Comparison of ENCODE assay signal across 9 mouse cellular contexts in the genomic region with DNA sequence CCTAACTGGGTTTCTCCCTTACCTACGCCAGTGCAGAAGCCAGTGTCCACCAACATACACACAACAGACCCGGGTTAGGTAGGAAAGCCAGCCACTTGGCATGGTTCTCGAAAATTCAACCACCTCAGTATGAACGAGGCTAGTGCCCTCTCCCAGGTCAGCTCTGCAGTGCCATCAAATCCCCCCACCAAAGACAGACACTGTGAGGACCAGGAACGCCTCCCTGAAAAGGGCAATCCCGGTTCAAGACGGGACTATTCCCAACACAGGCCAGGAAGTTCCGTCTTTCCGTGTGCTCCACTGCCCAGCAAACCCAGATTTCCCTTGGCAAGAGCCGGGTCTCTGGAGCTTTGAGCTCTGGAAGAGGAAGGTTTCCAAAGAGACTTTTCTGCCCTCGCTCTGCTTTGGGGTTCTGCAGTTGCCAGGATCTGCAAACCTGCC. TPM values are rescaled to one million over a fixed set of nuclear protein-coding genes. Genes with fewer than 3 reads are reported as not detected.
A peak's percentile ranks its signal among the peaks of the same experiment; 100 is the strongest.
DNase-seq lines count a peak whose midpoint lies in the region; ATAC-seq and TF ChIP-seq lines count a peak whose summit lies in the region.
"Had no signal": no experiment of that assay in that cellular context is flagged by ENCODE, and none has a peak within 500 bp of the region (broad histone marks: within the 10 kb centered on the region; RNA-seq: fewer than 3 reads in every experiment).

No protein-coding gene starts in this region.

- no peaks in the 10 kb centered on the region for H3K36me3 ChIP-seq in ES-Bruce4 (ENCODE audit: control insufficient read depth, insufficient read depth, low read length, poor library complexity, severe bottlenecking)
- no peaks in the 10 kb centered on the region for H3K36me3 ChIP-seq in embryonic facial prominence, embryonic 13.5 days
- no peaks in the 10 kb centered on the region for H3K36me3 ChIP-seq in hindbrain, embryonic 16.5 days (ENCODE audit: control insufficient read depth, insufficient read depth, low read length)
- H3K36me3 ChIP-seq in midbrain, embryonic 12.5 days, result no peaks in the 10 kb centered on the region

- TF ChIP-seq POLR2A in ES-Bruce4 (IDR thresholded peaks at IDR 0.05; ENCODE audit: insufficient read depth, low read length), result no peak

- no peak for ATAC-seq in embryonic facial prominence, embryonic 13.5 days (ENCODE audit: insufficient number of reproducible peaks, insufficient read depth, low FRiP score, low TSS enrichment, low read depth)
- 0 out of 2 replicates have a peak, but pooled peaks have one; percentile 2 for ATAC-seq in hindbrain, embryonic 16.5 days
- no peak for ATAC-seq in midbrain, embryonic 12.5 days (ENCODE audit: low FRiP score, low read depth)

- TF ChIP-seq CTCF in ES-Bruce4 (IDR thresholded peaks at IDR 0.05; ENCODE audit: low read depth, low read length), result no peak

- H3K4me2 ChIP-seq in embryonic facial prominence, embryonic 13.5 days, result peak overlapping the region; percentile 82
- H3K4me2 ChIP-seq in hindbrain, embryonic 16.5 days (ENCODE audit: low read length), result peak overlapping the region; percentile 73
- H3K4me2 ChIP-seq in midbrain, embryonic 12.5 days (replicated peaks), result peak overlapping the region; percentile 70

- peak overlapping the region; percentile 25 for H3K4me3 ChIP-seq in ES-Bruce4 (ENCODE audit: low read depth, low read length)
- peak overlapping the region; percentile 58 for H3K4me3 ChIP-seq in embryonic facial prominence, embryonic 13.5 days
- H3K4me3 ChIP-seq in hindbrain, embryonic 16.5 days (ENCODE audit: low read length), result peak overlapping the region; percentile 64
- H3K4me3 ChIP-seq in midbrain, embryonic 12.5 days, result peak overlapping the region; percentile 46

- no peak overlapping the region for H3K9ac ChIP-seq in ES-Bruce4 (ENCODE audit: low read depth, poor library complexity, severe bottlenecking)
- peak overlapping the region; percentile 76 for H3K9ac ChIP-seq in embryonic facial prominence, embryonic 13.5 days
- H3K9ac ChIP-seq in hindbrain, embryonic 16.5 days (ENCODE audit: low read depth, low read length), result peak overlapping the region; percentile 74
- H3K9ac ChIP-seq in midbrain, embryonic 12.5 days (replicated peaks), result peak overlapping the region; percentile 56

- no peak overlapping the region for H3K27ac ChIP-seq in ES-Bruce4 (ENCODE audit: insufficient read depth, low read length)
- H3K27ac ChIP-seq in embryonic facial prominence, embryonic 13.5 days, result peak overlapping the region; percentile 84
- peak overlapping the region; percentile 93 for H3K27ac ChIP-seq in hindbrain, embryonic 16.5 days (ENCODE audit: low read depth, low read length)
- peak overlapping the region; percentile 75 for H3K27ac ChIP-seq in midbrain, embryonic 12.5 days (replicated peaks)

- DNase-seq in heart, adult 18-20 months, result peak; percentile 33 to 48
- DNase-seq in heart, adult 8-10 months (ENCODE audit: low spot score), result no peak
- no peak for DNase-seq in c-Kit-positive CD71-positive TER-119-positive erythroid progenitor cells, embryonic 14.5 days (ENCODE audit: low spot score)
- DNase-seq in frontal cortex, adult 2 months (ENCODE audit: extremely low spot score in 1 of 2, low spot score in 1 of 2), result no peak

- no peaks in the 10 kb centered on the region for H3K9me3 ChIP-seq in ES-Bruce4 (replicated peaks; ENCODE audit: control insufficient read depth, insufficient read depth, low read length, poor library complexity, severe bottlenecking)
- H3K9me3 ChIP-seq in embryonic facial prominence, embryonic 13.5 days, result no peaks in the 10 kb centered on the region
- no peaks in the 10 kb centered on the region for H3K9me3 ChIP-seq in hindbrain, embryonic 16.5 days (ENCODE audit: control insufficient read depth, low read length)
- H3K9me3 ChIP-seq in midbrain, embryonic 12.5 days, result no peaks in the 10 kb centered on the region

- no peaks in the 10 kb centered on the region for H3K27me3 ChIP-seq in ES-Bruce4 (ENCODE audit: control insufficient read depth, insufficient read depth, low read length, poor library complexity, severe bottlenecking)
- no peaks in the 10 kb centered on the region for H3K27me3 ChIP-seq in embryonic facial prominence, embryonic 13.5 days
- H3K27me3 ChIP-seq in hindbrain, embryonic 16.5 days (replicated peaks; ENCODE audit: control insufficient read depth, insufficient read depth, low read length), result no peaks in the 10 kb centered on the region
- H3K27me3 ChIP-seq in midbrain, embryonic 12.5 days, result no peaks in the 10 kb centered on the region

- TF ChIP-seq EP300 in ES-Bruce4 (IDR thresholded peaks at IDR 0.05; ENCODE audit: insufficient read depth, low read depth, low read length), result no peak

- WGBS in embryonic facial prominence, embryonic 13.5 days, result 17% methylated on average over 11 of the region's 11 CpGs
- WGBS in hindbrain, embryonic 16.5 days, result 14% methylated on average over 11 of the region's 11 CpGs
- WGBS in midbrain, embryonic 12.5 days, result 14% methylated on average over 11 of the region's 11 CpGs

- H3K4me1 ChIP-seq in ES-Bruce4 (ENCODE audit: control insufficient read depth, insufficient read depth, low read length), result peaks cover 2% of the 10 kb centered on the region
- peaks cover 18% of the 10 kb centered on the region for H3K4me1 ChIP-seq in embryonic facial prominence, embryonic 13.5 days
- H3K4me1 ChIP-seq in hindbrain, embryonic 16.5 days (ENCODE audit: control insufficient read depth, insufficient read depth, low read depth, low read length), result peaks cover 14% of the 10 kb centered on the region
- peaks cover 17% of the 10 kb centered on the region for H3K4me1 ChIP-seq in midbrain, embryonic 12.5 days

RNA-seq across cellular contexts. Expression of a gene that starts 0.8 kb away (rescaled TPM):
- total RNA-seq in heart, adult 18-20 months (2021), result 1 to 10 TPM; 2.7 to 3.5 TPM
- total RNA-seq in heart, adult 8-10 months (2022), result 1 to 10 TPM; 2.0 to 3.1 (median 2.4) TPM
- polyA plus RNA-seq in ES-Bruce4 (2011; ENCODE audit: insufficient read depth, insufficient read length, low read depth, missing spikeins), result 0.25 and 0.30 TPM in 2 replicates
- 2.5 and 3.5 TPM in 2 replicates for polyA plus RNA-seq in embryonic facial prominence, embryonic 13.5 days (2015; fragmentation: Nextera tagmentation; extraction: Ambion mirVana)
- 13.2 and 13.6 TPM in 2 replicates for polyA plus RNA-seq in hindbrain, embryonic 16.5 days (2015; fragmentation: Nextera tagmentation; extraction: Ambion mirVana)
- polyA plus RNA-seq in midbrain, embryonic 12.5 days (2016; fragmentation: Nextera tagmentation; extraction: Ambion mirVana), result 4.3 and 4.4 TPM in 2 replicates
- polyA plus RNA-seq in frontal cortex, adult 2 months (2012; rRNA removed), result 28.9 and 30.1 TPM in 2 replicates
- total RNA-seq: MEL had no signal

RNA-seq across cellular contexts. Expression of a gene that starts 15.7 kb away (rescaled TPM):
- 10 to 100 TPM; 69.3 to 72.8 TPM for total RNA-seq in heart, adult 18-20 months (2021)
- 10 to 100 TPM; 55.0 to 65.7 (median 60.4) TPM for total RNA-seq in heart, adult 8-10 months (2022)
- polyA plus RNA-seq in ES-Bruce4 (2011; ENCODE audit: insufficient read depth, insufficient read length, low read depth, missing spikeins), result 166 and 181 TPM in 2 replicates
- polyA plus RNA-seq in embryonic facial prominence, embryonic 13.5 days (2015; fragmentation: Nextera tagmentation; extraction: Ambion mirVana), result 58.5 and 64.2 TPM in 2 replicates
- polyA plus RNA-seq in hindbrain, embryonic 16.5 days (2015; fragmentation: Nextera tagmentation; extraction: Ambion mirVana), result 27.7 and 33.3 TPM in 2 replicates
- 56.5 and 64.8 TPM in 2 replicates for polyA plus RNA-seq in midbrain, embryonic 12.5 days (2016; fragmentation: Nextera tagmentation; extraction: Ambion mirVana)
- 97.9 and 101 TPM in 2 replicates for polyA plus RNA-seq in frontal cortex, adult 2 months (2012; rRNA removed)

RNA-seq across cellular contexts. Expression of a gene that starts 44.8 kb away (rescaled TPM):
- total RNA-seq in heart, adult 18-20 months (2021), result 10 to 100 TPM; 23.9 to 26.6 TPM
- total RNA-seq in heart, adult 8-10 months (2022), result 10 to 100 TPM; 21.2 to 26.2 (median 24.6) TPM
- polyA plus RNA-seq in ES-Bruce4 (2011; ENCODE audit: insufficient read depth, insufficient read length, low read depth, missing spikeins), result 25.1 and 28.9 TPM in 2 replicates
- polyA plus RNA-seq in embryonic facial prominence, embryonic 13.5 days (2015; fragmentation: Nextera tagmentation; extraction: Ambion mirVana), result 43.8 and 46.3 TPM in 2 replicates
- polyA plus RNA-seq in hindbrain, embryonic 16.5 days (2015; fragmentation: Nextera tagmentation; extraction: Ambion mirVana), result 53.5 and 56.3 TPM in 2 replicates
- 61.7 and 69.7 TPM in 2 replicates for polyA plus RNA-seq in midbrain, embryonic 12.5 days (2016; fragmentation: Nextera tagmentation; extraction: Ambion mirVana)
- polyA plus RNA-seq in frontal cortex, adult 2 months (2012; rRNA removed), result 21.2 and 23.2 TPM in 2 replicates

Comparison
In these comparisons a context has a peak if more than half of its experiments do, and no peak if none do; other contexts are left out.
1. DNase-seq: peak in heart, adult 18-20 months (2 of 2); none in heart, adult 8-10 months (single experiment), c-Kit-positive CD71-positive TER-119-positive erythroid progenitor cells, embryonic 14.5 days (single experiment) and frontal cortex, adult 2 months (0 of 2).
2. Peak in every context shown above with its lines, with median percentiles within 50 percentile points of each other: H3K4me3 ChIP-seq and H3K4me2 ChIP-seq.